Mouse (Mus musculus) cerebellum, adult 2 months (tissue): ENCODE data around the gene Rapgef5.

Source experiments
- CTCF ChIP-seq: fragments of 200-500 bp; IDR thresholded peaks from 2 replicates; pipeline ENCODE4 v1.5.1; 2011; ENCODE audit warnings: low read depth, mild to moderate bottlenecking, control low read depth, low read length, moderate library complexity, borderline replicate concordance; ENCODE audit not compliant: insufficient read depth
- POLR2A ChIP-seq: fragments of 200-500 bp; IDR thresholded peaks from 2 replicates; pipeline ENCODE4 v1.6.1; 2011; ENCODE audit warnings: low read length, control low read depth, borderline replicate concordance; ENCODE audit not compliant: insufficient read depth

GRCm38 (mm10) chr12:117657766-117658165, 141.5 kb downstream of the Rapgef5 start:
- TF ChIP-seq CTCF (no peak), POLR2A (no peak)
